Mouse (Mus musculus) intestine, embryonic 16.5 days (tissue): ENCODE results near the gene Npb. TPM values are rescaled to one million over a fixed set of nuclear protein-coding genes. Genes with fewer than 3 reads are reported as not detected.
A peak's percentile ranks its signal among the peaks of the same experiment; 100 is the strongest.

Experiments
- ATAC-seq: fragments of 200-750 bp; cut with Nextera tagmentation; 2 replicates; pipeline ENCODE4 v1.8.0; 2017; ENCODE audit warnings: moderate TSS enrichment, moderate library complexity
- H3K27ac ChIP-seq: fragments of 300-500 bp; sonication (generic); 2 replicates; pipeline ENCODE4 v1.5.1; 2014; ENCODE audit warnings: mild to moderate bottlenecking, low read length
- H3K27me3 ChIP-seq: fragments of 300-500 bp; sonication (generic); replicated peaks from 2 replicates; pipeline ENCODE4 v1.6.1; 2014; ENCODE audit warnings: low read length, control low read depth, mixed read lengths; ENCODE audit not compliant: control insufficient read depth, insufficient read depth
- H3K36me3 ChIP-seq: fragments of 300-500 bp; sonication (generic); 2 replicates; pipeline ENCODE4 v1.6.1; 2014; ENCODE audit warnings: low read length, control low read depth; ENCODE audit not compliant: control insufficient read depth, insufficient read depth
- H3K4me1 ChIP-seq: fragments of 300-500 bp; sonication (generic); 2 replicates; pipeline ENCODE4 v1.6.1; 2014; ENCODE audit warnings: low read length, control low read depth, mixed read lengths; ENCODE audit not compliant: control insufficient read depth, insufficient read depth
- H3K4me2 ChIP-seq: fragments of 300-500 bp; sonication (generic); 2 replicates; pipeline ENCODE4 v1.6.1; 2014; ENCODE audit warnings: low read depth, low read length, control low read depth
- H3K4me3 ChIP-seq: fragments of 300-500 bp; sonication (generic); 2 replicates; pipeline ENCODE4 v1.5.1; 2014; ENCODE audit warnings: mild to moderate bottlenecking, low read length
- H3K9ac ChIP-seq: fragments of 300-500 bp; sonication (generic); 2 replicates; pipeline ENCODE4 v1.6.1; 2014; ENCODE audit warnings: low read depth, low read length
- H3K9me3 ChIP-seq: fragments of 300-500 bp; sonication (generic); 2 replicates; pipeline ENCODE4 v1.6.1; 2016; ENCODE audit warnings: low read length, control low read depth; ENCODE audit not compliant: control insufficient read depth
- WGBS: fragments of 180-500 bp; shearing (Covaris S2); extraction: QIAGEN DNeasy Blood & Tissue Kit; methylation state at CpG from one replicate; pipeline ENCODE4 v1.1.7; 2014; 5-methylcytosine and 5-hydroxymethylcytosine counted together
- polyA plus RNA-seq: library from polyadenylated mRNA; unstranded; fragments of >200 nt; fragmentation: Nextera tagmentation; extraction: Ambion mirVana; gene quantifications from 2 replicates; pipeline ENCODE4 v1.2.1, GENCODE M21; 2015

The Npb gene
- polyA plus RNA-seq, 1 experiment from 2014 or later = 3.8 TPM

- Histone ChIP-seq H3K9me3 (no peaks in the 10 kb centered on the region), H3K9ac (peak overlapping the region; percentile 42; the same call in 1 of the 2 replicates), H3K4me1 (peaks cover 40% of the 10 kb centered on the region), H3K4me3 (no peak overlapping the region), H3K27me3 (no peaks in the 10 kb centered on the region), H3K4me2 (no peak overlapping the region), H3K27ac (peak overlapping the region; percentile 31; the same call in 1 of the 2 replicates), H3K36me3 (peaks cover 5% of the 10 kb centered on the region; the same call in 1 of the 2 replicates)
- WGBS = 93% methylated on average over 23 of the region's 23 CpGs
- no peak for ATAC-seq
Measured at GRCm38 (mm10) chr11:120628601-120629340, 20.5 kb downstream of the Npb start.

GRCm38 (mm10) chr11:120629341-120629730 is 21.1 kb downstream of the Npb start:
- ATAC-seq = no peak
- Histone ChIP-seq H3K27ac (peak overlapping the region; percentile 31), H3K9ac (peak overlapping the region; percentile 42), H3K9me3 (no peaks in the 10 kb centered on the region), H3K36me3 (peaks cover 5% of the 10 kb centered on the region; the same call in 1 of the 2 replicates), H3K4me3 (peak overlapping the region; percentile 13; the same call in 1 of the 2 replicates), H3K27me3 (no peaks in the 10 kb centered on the region), H3K4me2 (peak overlapping the region; percentile 24), H3K4me1 (peaks cover 41% of the 10 kb centered on the region)
- 80% methylated on average over 23 of the region's 23 CpGs for WGBS

GRCm38 (mm10) chr11:120629911-120630310 is 21.6 kb downstream of the Npb start:
- WGBS = 32% methylated on average over 7 of the region's 7 CpGs
- peaks cover 5% of the 10 kb centered on the region; the same call in 1 of the 2 replicates for H3K36me3 ChIP-seq
- H3K27ac ChIP-seq = peak overlapping the region; percentile 31
- no peaks in the 10 kb centered on the region for H3K9me3 ChIP-seq
- H3K4me1 ChIP-seq = peaks cover 41% of the 10 kb centered on the region
- peak overlapping the region; percentile 42 for H3K9ac ChIP-seq
- no peaks in the 10 kb centered on the region for H3K27me3 ChIP-seq
- H3K4me2 ChIP-seq = peak overlapping the region; percentile 24
- H3K4me3 ChIP-seq = 0 out of 2 replicates have a peak overlapping the region, but pooled peaks have one; percentile 4
- peak; percentile 18; the same call in 1 of the 2 replicates for ATAC-seq

GRCm38 (mm10) chr11:120630401-120630871 is 22.2 kb downstream of the Npb start:
- WGBS = 55% methylated on average over 5 of the region's 5 CpGs
- H3K9ac ChIP-seq = peak overlapping the region; percentile 42
- H3K4me2 ChIP-seq = peak overlapping the region; percentile 84
- H3K4me3 ChIP-seq = peak overlapping the region; percentile 3; the same call in 1 of the 2 replicates
- no peaks in the 10 kb centered on the region for H3K27me3 ChIP-seq
- no peak; the same call in 1 of the 2 replicates for ATAC-seq
- H3K36me3 ChIP-seq = peaks cover 5% of the 10 kb centered on the region; the same call in 1 of the 2 replicates
- peaks cover 37% of the 10 kb centered on the region for H3K4me1 ChIP-seq
- peak overlapping the region; percentile 31 for H3K27ac ChIP-seq
- H3K9me3 ChIP-seq = no peaks in the 10 kb centered on the region

- Histone ChIP-seq H3K9me3 (no peaks in the 10 kb centered on the region), H3K9ac (peak overlapping the region; percentile 92), H3K4me2 (peak overlapping the region; percentile 84), H3K27ac (peak overlapping the region; percentile 87), H3K4me3 (peak overlapping the region; percentile 80), H3K36me3 (peaks cover 5% of the 10 kb centered on the region; the same call in 1 of the 2 replicates), H3K27me3 (no peaks in the 10 kb centered on the region), H3K4me1 (peaks cover 32% of the 10 kb centered on the region)
- WGBS = 23% methylated on average over 7 of the region's 7 CpGs
- no peak for ATAC-seq
Measured at GRCm38 (mm10) chr11:120630881-120631725, 22.8 kb downstream of the Npb start.

GRCm38 (mm10) chr11:120631726-120632448 is 23.6 kb downstream of the Npb start:
- no peak for ATAC-seq

GRCm38 (mm10) chr11:120632559-120633519 is 24.6 kb downstream of the Npb start:
- WGBS = under 1% methylated on average over 104 of the region's 116 CpGs
- peak; percentile 84 for ATAC-seq

More at GRCm38 (mm10) chr11:120631726-120632448, 23.6 kb downstream of the Npb start:
- no peaks in the 10 kb centered on the region for H3K27me3 ChIP-seq
- peak overlapping the region; percentile 84 for H3K4me2 ChIP-seq
- no peaks in the 10 kb centered on the region for H3K9me3 ChIP-seq
- H3K4me3 ChIP-seq = peak overlapping the region; percentile 80
- H3K36me3 ChIP-seq = peaks cover 5% of the 10 kb centered on the region; the same call in 1 of the 2 replicates
- 50% methylated on average over 4 of the region's 4 CpGs for WGBS
- H3K4me1 ChIP-seq = peaks cover 32% of the 10 kb centered on the region
- peak overlapping the region; percentile 92 for H3K9ac ChIP-seq
- peak overlapping the region; percentile 87 for H3K27ac ChIP-seq

More at GRCm38 (mm10) chr11:120632559-120633519, 24.6 kb downstream of the Npb start:
- H3K4me1 ChIP-seq = peaks cover 32% of the 10 kb centered on the region
- peak overlapping the region; percentile 80 for H3K4me3 ChIP-seq
- H3K9me3 ChIP-seq = no peaks in the 10 kb centered on the region
- H3K36me3 ChIP-seq = peaks cover 5% of the 10 kb centered on the region; the same call in 1 of the 2 replicates
- no peaks in the 10 kb centered on the region for H3K27me3 ChIP-seq
- H3K4me2 ChIP-seq = peak overlapping the region; percentile 84
- H3K27ac ChIP-seq = peak overlapping the region; percentile 87
- H3K9ac ChIP-seq = peak overlapping the region; percentile 92
